Mouse (Mus musculus) stomach, adult 2 months (tissue): ENCODE measurements around the gene Retsat. TPM values are rescaled to one million over a fixed set of nuclear protein-coding genes. Genes with fewer than 3 reads are reported as not detected.

Experiments
- polyA plus RNA-seq: library from polyadenylated mRNA; depleted of rRNA; stranded (reverse); fragments of >200 nt; gene quantifications from 2 replicates; pipeline ENCODE4 v1.2.3, GENCODE M21; 2012; rRNA removed

The Retsat gene
- polyA plus RNA-seq: 40.4 and 45.0 TPM in 2 replicates

DNA sequence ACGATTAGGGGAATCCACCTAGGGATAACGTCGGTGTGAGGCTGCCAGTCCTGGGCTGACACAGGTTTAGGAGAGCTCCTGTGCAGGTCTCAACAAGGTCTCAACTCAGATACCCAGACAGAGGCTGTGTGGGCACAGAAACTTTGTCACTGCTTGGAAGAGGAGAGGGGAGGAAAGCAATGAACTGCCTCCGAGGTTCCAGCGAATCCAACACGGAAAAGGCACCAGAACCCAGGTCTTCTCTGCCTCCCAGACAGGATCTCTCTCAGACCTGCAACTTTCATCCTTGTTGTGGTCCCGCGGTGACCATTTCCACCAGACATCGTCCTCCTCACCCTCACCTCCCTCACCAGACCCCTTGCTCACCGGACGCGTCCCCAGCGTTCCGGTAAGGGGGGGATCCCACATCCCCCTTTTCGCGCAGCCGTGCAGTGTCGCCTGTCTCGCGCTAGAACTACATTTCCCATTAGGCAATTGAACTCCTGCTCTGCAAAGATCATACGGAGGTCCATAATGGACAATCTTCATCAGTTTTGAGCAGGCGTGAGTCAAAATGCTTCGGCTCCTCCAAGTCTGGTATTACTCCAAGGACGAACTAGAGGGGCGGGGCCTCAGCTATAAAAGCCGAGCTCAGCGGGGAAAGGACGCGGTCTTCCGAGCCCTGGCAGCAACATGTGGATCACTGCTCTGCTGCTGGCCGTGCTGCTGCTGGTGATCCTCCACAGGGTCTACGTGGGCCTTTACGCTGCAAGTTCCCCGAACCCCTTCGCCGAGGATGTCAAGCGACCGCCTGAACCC, at the start of gene Retsat, which contains the start of gene Elmod3:
Retsat (plus strand) TSS at position 520 of the 798 bp plus-strand sequence.
Elmod3 (minus strand) TSS at position 458 of the 798 bp plus-strand sequence.

DNA sequence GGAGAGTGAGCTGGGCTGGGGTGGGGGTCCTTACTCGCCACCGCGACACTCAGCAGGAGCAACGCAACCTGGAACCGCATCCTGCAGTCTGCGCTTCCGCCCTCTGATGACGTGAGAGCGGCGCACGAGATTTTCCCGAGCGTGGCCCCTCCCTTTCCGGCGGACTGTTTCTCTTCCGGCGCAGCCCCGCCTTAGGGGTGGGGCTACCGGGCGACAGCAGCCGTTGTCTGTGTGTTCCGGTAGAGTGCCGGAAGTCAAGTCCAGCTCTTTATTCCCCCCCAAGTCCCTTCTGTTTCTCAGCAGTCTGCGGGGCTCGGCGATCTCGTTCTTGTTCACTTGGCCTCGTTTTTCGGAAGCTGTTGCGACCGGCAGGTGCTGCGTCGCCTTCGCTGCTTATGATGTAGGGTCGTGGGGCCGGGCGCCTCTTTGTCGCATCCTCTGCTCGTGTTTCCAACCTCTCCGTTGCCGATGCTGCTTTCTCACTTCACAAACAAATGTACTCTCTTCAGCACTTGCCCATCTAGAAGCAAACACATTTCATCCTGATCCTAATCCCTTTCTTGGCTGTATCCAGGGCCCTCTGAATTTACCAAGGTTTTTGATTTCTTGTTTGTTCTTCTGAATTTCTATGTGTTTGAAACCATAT, 18.5 kb downstream of the Retsat start, which contains the start of gene Tgoln1:
Tgoln1 (minus strand) TSS at position 358 of the 646 bp plus-strand sequence.

Other genes starting within 250 kb of the Retsat start
- 19.6 and 25.2 TPM in 2 replicates for gene Tmem150a, start 243.0 kb upstream of the Retsat start, polyA plus RNA-seq
- gene Rnf181, start 231.5 kb upstream of the Retsat start, polyA plus RNA-seq: 55.8 and 57.9 TPM in 2 replicates
- 5.0 and 6.7 TPM in 2 replicates for gene Vamp5, start 218.0 kb upstream of the Retsat start, polyA plus RNA-seq
- 166 and 182 TPM in 2 replicates for gene Vamp8, start 207.8 kb upstream of the Retsat start, polyA plus RNA-seq
- 7.0 and 12.0 TPM in 2 replicates for gene Ggcx, start 184.2 kb upstream of the Retsat start, polyA plus RNA-seq
- gene Mat2a, start 158.9 kb upstream of the Retsat start, polyA plus RNA-seq: 26.1 and 41.4 TPM in 2 replicates
- 7.5 and 9.6 TPM in 2 replicates for gene Sh2d6, start 76.8 kb upstream of the Retsat start, polyA plus RNA-seq
- gene Capg, start 54.1 kb upstream of the Retsat start, polyA plus RNA-seq: 48.9 and 58.5 TPM in 2 replicates
- gene Elmod3, start 62 bp upstream of the Retsat start, polyA plus RNA-seq: 10.4 and 13.6 TPM in 2 replicates
- 11.2 and 15.6 TPM in 2 replicates for gene Tgoln1, start 18.5 kb downstream of the Retsat start, polyA plus RNA-seq
- 12.2 and 12.8 TPM in 2 replicates for gene Tcf7l1, start 190.8 kb downstream of the Retsat start, polyA plus RNA-seq